Mouse (Mus musculus) lung, embryonic 16.5 days (tissue): ENCODE results near the gene Galnt15. TPM values are rescaled to one million over a fixed set of nuclear protein-coding genes. Genes with fewer than 3 reads are reported as not detected.
"Not testable (repeated sequence)": the region's sequence is repeated elsewhere in the genome, so short reads cannot be mapped to it uniquely, and the experiment has no call there.

ENCODE experiments used
- ATAC-seq: fragments of 200-750 bp; cut with Nextera tagmentation; 2 replicates; pipeline ENCODE4 v1.8.0; 2017; ENCODE audit warnings: low read depth, mild to moderate bottlenecking, moderate library complexity
- H3K27ac ChIP-seq: fragments of 300-500 bp; sonication (generic); 2 replicates; pipeline ENCODE4 v1.5.1; 2014; ENCODE audit warnings: mild to moderate bottlenecking, control low read depth, low read length
- H3K27me3 ChIP-seq: fragments of 300-500 bp; sonication (generic); 2 replicates; pipeline ENCODE4 v1.6.1; 2014; ENCODE audit warnings: low read depth, low read length, mixed read lengths; ENCODE audit not compliant: control insufficient read depth, insufficient read depth
- H3K36me3 ChIP-seq: fragments of 300-500 bp; sonication (generic); 2 replicates; pipeline ENCODE4 v1.6.1; 2014; ENCODE audit warnings: low read length; ENCODE audit not compliant: control insufficient read depth, insufficient read depth
- H3K4me1 ChIP-seq: fragments of 300-500 bp; sonication (generic); replicated peaks from 2 replicates; pipeline ENCODE4 v1.6.1; 2014; ENCODE audit warnings: low read length, mixed read lengths; ENCODE audit not compliant: control insufficient read depth, insufficient read depth
- H3K4me2 ChIP-seq: fragments of 300-500 bp; sonication (generic); 2 replicates; pipeline ENCODE4 v1.6.1; 2014; ENCODE audit warnings: low read depth, low read length, control low read depth
- H3K4me3 ChIP-seq: fragments of 300-500 bp; sonication (generic); 2 replicates; pipeline ENCODE4 v1.5.1; 2014; ENCODE audit warnings: mild to moderate bottlenecking, low read length, control low read depth
- H3K9ac ChIP-seq: fragments of 300-500 bp; sonication (generic); 2 replicates; pipeline ENCODE4 v1.6.1; 2014; ENCODE audit warnings: low read length, control low read depth
- H3K9me3 ChIP-seq: fragments of 300-500 bp; sonication (generic); 2 replicates; pipeline ENCODE4 v1.6.1; 2016; ENCODE audit warnings: low read length; ENCODE audit not compliant: control insufficient read depth
- WGBS: fragments of 180-500 bp; shearing (Covaris S2); extraction: QIAGEN DNeasy Blood & Tissue Kit; methylation state at CpG from one replicate; pipeline ENCODE4 v1.1.7; 2014; 5-methylcytosine and 5-hydroxymethylcytosine counted together
- polyA plus RNA-seq: library from polyadenylated mRNA; unstranded; fragments of >200 nt; fragmentation: Nextera tagmentation; extraction: Ambion mirVana; gene quantifications from 2 replicates; pipeline ENCODE4 v1.2.1, GENCODE M21; 2015

Gene Galnt15
- polyA plus RNA-seq, 1 experiment from 2014 or later = 0.15 TPM

DNA sequence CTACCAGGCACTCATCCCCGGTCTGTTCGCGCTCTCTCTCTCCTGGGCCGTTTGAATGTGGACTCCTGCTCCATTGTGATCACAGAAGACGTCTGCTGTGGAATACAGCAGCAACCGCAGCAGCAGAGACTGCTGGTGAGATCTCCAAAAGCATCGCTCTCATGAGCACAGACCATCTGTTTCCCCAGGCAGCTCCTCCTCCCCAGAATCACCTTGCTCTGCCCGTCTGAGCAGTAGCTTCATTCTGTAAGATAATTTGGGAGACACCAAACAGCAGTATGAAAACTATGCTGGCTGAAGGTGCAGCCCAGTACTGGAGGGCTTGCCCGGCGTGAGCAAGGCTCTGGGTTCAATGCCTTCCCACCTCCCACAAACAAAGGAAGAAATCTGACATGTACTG lies 52.2 kb downstream of the Galnt15 start:
- no peak overlapping the region for H3K4me3 ChIP-seq
- no peak overlapping the region for H3K9ac ChIP-seq
- no peak overlapping the region for H3K4me2 ChIP-seq
- 0 out of 2 replicates have a peak, but pooled peaks cover 3% of the 10 kb centered on the region for H3K4me1 ChIP-seq
- WGBS = 83% methylated on average over 10 of the region's 10 CpGs
- H3K36me3 ChIP-seq = peaks cover 20% of the 10 kb centered on the region
- ATAC-seq = no peak
- no peaks in the 10 kb centered on the region for H3K27me3 ChIP-seq
- no peaks in the 10 kb centered on the region for H3K9me3 ChIP-seq
- H3K27ac ChIP-seq = no peak overlapping the region

DNA sequence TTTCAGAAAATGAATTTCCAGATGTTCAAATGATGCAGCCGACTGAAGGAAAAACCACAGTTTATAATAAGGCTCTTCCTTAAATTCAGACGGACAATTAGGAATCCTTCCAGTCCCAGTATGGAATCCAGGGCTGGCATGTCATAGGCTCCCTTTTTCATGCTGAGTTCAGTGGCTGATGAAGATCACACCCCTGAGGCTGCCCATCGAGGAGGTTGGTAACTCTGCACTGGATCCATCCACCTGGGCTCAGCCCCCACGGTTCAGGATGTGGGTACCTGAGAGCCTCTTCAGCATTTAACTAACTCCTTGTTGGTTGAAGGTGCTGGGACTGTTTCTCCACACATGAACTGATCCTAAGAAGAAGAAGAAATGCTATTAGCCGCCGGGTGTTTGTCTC lies 54.1 kb downstream of the Galnt15 start:
- WGBS = 85% methylated on average over 6 of the region's 6 CpGs

DNA sequence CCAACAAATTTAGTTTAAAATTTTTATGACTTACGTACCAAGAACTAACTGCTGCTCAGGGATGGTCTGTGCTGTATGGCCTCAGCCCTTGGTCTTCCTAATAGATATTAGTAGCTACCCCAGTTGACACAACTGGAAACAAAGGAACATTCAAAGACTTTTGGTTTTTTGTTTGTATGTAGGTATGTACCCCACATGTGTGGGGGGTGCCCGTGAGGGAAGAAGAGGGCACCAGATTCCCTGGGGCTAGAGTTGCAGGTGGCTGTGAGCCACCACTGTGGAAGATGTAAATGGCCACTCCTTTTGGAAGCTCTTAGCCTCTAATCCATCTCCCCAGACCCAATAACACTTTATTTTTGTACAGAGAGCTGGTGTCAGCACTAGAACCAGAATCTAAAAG lies 54.7 kb downstream of the Galnt15 start:
- Histone ChIP-seq H3K36me3 (peaks cover 20% of the 10 kb centered on the region), H3K27ac (no peak overlapping the region), H3K4me3 (no peak overlapping the region), H3K9me3 (no peaks in the 10 kb centered on the region), H3K4me1 (0 out of 2 replicates have a peak, but pooled peaks cover 3% of the 10 kb centered on the region), H3K27me3 (no peaks in the 10 kb centered on the region), H3K4me2 (no peak overlapping the region), H3K9ac (no peak overlapping the region)
- ATAC-seq = no peak
- WGBS = 90% methylated on average over 2 of the region's 2 CpGs

More for the DNA sequence above, 54.1 kb downstream of the Galnt15 start:
- Histone ChIP-seq H3K36me3 (peaks cover 20% of the 10 kb centered on the region), H3K27me3 (no peaks in the 10 kb centered on the region), H3K4me1 (0 out of 2 replicates have a peak, but pooled peaks cover 3% of the 10 kb centered on the region), H3K4me3 (no peak overlapping the region), H3K27ac (no peak overlapping the region), H3K9me3 (no peaks in the 10 kb centered on the region), H3K9ac (no peak overlapping the region), H3K4me2 (no peak overlapping the region)
- no peak for ATAC-seq

DNA sequence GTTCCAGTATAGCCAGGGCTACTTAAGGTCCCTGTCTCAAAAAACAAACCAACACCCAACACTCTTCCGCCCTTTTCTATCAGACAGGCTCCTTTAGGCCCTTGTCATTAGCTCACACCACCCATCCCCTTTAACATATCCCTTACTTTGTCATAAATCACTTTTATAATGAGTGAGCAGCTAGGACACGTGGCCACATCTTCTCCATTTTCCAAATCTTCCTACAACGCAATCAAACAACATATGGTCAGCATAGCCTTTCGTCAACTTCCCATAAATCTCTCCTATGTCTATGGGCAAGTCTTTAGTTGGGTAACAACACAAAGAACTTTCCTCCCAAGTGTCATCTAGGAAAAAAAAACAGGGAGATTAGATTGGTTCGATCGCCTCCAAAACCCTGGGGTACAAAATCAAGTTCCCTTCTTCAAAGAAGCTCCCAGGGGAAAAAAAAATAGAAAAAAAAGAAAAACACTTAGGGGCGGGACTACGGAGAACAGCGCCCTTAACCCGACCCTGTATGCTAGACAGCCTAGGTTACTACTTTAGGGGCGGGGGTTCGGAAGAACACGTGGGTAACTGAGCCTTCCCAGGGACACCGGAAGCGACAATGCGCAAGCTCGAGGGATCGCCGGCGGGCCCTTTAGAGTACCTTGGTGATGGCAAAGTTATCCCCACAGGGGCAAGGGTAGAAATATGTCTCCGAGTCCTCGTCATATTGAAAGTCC lies 56.1 kb downstream of the Galnt15 start, which contains the start of gene Oxnad1:
Gene Oxnad1 (plus strand): TSS at position 614 of the 725 bp plus-strand sequence.
- Histone ChIP-seq H3K27ac (peak within 1 kb of the TSS; percentile 75), H3K27me3 (no peaks in the 10 kb centered on the region), H3K36me3 (peaks cover 20% of the 10 kb centered on the region), H3K4me2 (peak within 1 kb of the TSS; percentile 83), H3K4me3 (peak within 1 kb of the TSS; percentile 79), H3K9me3 (no peaks in the 10 kb centered on the region), H3K9ac (peak within 1 kb of the TSS; percentile 75), H3K4me1 (0 out of 2 replicates have a peak, but pooled peaks cover 3% of the 10 kb centered on the region)
- 2% methylated on average over 22 of the region's 22 CpGs for WGBS
- ATAC-seq = peak; percentile 96

DNA sequence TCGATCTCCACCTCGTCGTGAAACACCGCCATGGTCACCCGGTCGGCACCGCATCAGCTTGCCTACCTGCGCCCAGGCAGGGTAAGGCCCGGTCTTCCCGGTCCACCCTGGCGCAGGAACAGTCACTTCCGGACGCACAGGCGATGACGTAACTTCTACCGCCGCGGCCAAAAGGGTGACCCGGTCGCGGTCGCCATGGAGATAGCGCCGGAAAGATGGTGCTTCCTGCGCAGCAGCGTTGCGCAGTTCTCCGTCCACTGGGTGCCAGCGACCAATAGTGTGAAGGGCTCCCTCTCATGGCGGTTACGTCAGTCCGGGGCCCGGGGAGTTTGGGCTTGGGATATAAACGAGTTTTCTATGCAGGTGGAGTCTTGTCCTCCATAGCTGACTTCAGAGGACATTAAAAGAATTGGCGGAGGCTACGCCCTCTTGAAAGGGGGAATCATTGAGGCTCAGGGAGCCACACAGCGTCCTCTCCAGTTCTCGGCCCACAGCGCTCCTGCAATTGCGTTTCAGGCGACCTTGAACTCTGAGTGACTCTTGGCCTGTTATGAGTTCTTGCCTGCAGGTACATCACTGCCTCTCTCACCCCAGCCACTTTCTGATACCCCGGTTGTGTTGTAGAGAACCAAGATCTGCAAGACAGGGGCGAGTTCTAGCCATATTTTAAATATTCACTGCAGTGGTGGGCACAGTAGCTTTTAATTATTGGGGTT lies 56.9 kb downstream of the Galnt15 start, which contains the start of gene Dph3:
Gene Dph3 (minus strand): TSS at position 244 of the 716 bp plus-strand sequence.
- Histone ChIP-seq H3K4me2 (peak within 1 kb of the TSS; percentile 83), H3K9ac (peak within 1 kb of the TSS; percentile 75), H3K27me3 (no peaks in the 10 kb centered on the region), H3K27ac (peak within 1 kb of the TSS; percentile 75), H3K4me3 (peak within 1 kb of the TSS; percentile 79), H3K4me1 (0 out of 2 replicates have a peak, but pooled peaks cover 3% of the 10 kb centered on the region), H3K9me3 (no peaks in the 10 kb centered on the region), H3K36me3 (peaks cover 20% of the 10 kb centered on the region)
- WGBS = under 1% methylated on average over 43 of the region's 43 CpGs
- peak; percentile 97 for ATAC-seq

DNA sequence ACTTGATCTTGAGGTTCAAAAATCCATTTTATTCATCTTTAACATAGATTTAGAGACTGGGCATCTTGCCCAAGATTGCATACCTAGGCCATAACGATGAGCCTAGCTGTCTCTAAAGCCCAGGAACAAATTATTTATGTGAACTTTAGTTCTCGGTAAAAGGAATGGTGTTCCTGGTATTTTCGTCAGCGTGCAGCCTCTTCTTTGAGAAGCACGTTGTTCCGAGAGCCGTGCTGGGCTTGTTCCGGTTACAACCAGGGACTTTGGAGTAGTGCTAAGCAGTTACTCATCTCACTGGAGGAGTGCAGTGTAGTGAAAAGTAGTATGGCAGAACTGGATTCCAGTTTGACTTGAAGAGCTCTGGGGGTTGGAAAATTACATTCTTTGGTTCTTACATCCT lies 57.4 kb downstream of the Galnt15 start:
- Histone ChIP-seq H3K36me3 (peaks cover 15% of the 10 kb centered on the region), H3K27me3 (no peaks in the 10 kb centered on the region), H3K4me2 (peak overlapping the region; percentile 83), H3K9me3 (no peaks in the 10 kb centered on the region), H3K4me1 (0 out of 2 replicates have a peak, but pooled peaks cover 3% of the 10 kb centered on the region), H3K4me3 (peak overlapping the region; percentile 79), H3K27ac (peak overlapping the region; percentile 75), H3K9ac (peak overlapping the region; percentile 74)
- 9% methylated on average over 8 of the region's 8 CpGs for WGBS
- ATAC-seq = no peak

DNA sequence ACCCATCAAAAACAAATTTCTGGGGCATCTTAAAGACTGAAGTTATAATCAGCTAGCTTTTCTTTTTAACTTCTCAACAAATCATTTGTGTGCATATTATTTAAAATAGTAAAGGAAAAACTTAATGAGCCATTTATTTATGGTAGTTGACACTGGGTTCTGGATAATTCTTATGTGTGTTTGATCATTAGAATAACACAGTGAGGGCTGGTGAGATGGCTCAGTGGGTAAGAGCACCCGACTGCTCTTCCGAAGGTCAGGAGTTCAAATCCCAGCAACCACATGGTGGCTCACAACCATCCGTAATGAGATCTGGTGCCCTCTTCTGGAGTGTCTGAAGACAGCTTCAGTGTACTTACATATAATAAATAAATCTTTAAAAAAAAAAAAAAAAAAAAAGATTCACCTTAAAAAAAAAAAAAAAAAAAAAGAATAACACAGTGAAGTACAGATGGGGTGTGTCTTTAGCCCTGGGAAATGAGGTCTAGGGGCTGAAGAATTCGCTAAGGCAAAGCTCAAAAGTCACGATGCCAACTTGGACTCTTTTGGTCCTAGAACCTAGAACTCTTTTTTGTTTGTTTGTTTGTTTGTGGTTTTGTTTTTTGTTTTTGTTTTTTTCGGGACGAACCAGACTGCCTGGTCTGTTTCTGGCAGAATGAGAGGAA lies 58.9 kb downstream of the Galnt15 start:
- H3K4me1 ChIP-seq, H3K27ac ChIP-seq, H3K4me3 ChIP-seq, H3K27me3 ChIP-seq, H3K9me3 ChIP-seq, ATAC-seq, H3K9ac ChIP-seq, H3K36me3 ChIP-seq, H3K4me2 ChIP-seq: not testable (repeated sequence)
- WGBS = 81% methylated on average over 7 of the region's 7 CpGs

DNA sequence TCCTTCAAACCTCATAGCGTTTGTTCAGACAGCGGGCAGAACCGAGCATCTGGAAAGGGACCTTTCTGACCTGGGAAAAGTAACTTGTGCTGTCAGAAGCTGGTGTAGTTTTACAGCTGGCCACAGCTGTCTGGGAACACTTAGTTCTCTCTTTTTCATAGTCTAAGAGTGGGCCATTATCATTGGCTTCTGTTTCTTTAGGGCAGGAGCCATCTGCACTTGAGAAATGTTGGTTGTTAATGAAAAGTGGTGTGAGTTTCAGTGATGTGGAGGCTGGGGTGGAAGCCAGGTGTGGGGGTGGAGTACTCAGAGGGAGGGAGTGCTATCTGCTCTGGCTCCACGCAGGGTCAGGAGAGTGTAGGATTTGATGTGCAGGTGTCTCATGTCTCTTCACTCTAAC lies 62.3 kb downstream of the Galnt15 start:
- no peak overlapping the region for H3K4me3 ChIP-seq
- no peaks in the 10 kb centered on the region for H3K9me3 ChIP-seq
- H3K27me3 ChIP-seq = no peaks in the 10 kb centered on the region
- no peak overlapping the region for H3K27ac ChIP-seq
- H3K4me2 ChIP-seq = no peak overlapping the region
- ATAC-seq = no peak
- H3K36me3 ChIP-seq = peaks cover 6% of the 10 kb centered on the region
- no peak overlapping the region for H3K9ac ChIP-seq
- WGBS = 39% methylated on average over 4 of the region's 4 CpGs
- no peaks in the 10 kb centered on the region for H3K4me1 ChIP-seq

DNA sequence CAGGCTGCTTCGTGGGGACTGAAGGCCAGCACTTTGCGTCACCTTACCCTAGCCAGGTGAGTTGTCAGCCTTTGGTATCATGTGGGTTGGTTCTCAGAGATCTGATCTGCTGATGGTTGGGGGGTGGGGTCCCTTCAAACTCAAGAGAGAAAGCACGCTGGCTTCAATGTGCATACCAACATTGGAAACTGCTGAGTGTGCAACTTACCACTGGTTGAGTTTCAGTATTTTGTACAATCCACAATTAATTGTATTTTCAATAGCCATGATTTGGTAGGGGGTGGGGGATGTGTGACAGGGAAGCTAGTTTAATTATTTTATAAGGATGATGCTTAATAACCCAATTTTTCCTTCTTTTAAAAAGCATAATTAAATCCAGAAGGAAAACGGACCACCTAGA lies 62.9 kb downstream of the Galnt15 start:
- H3K36me3 ChIP-seq = peaks cover 6% of the 10 kb centered on the region
- no peak overlapping the region for H3K4me2 ChIP-seq
- no peaks in the 10 kb centered on the region for H3K4me1 ChIP-seq
- no peak for ATAC-seq
- no peak overlapping the region for H3K27ac ChIP-seq
- no peak overlapping the region for H3K9ac ChIP-seq
- H3K9me3 ChIP-seq = no peaks in the 10 kb centered on the region
- whole genome bisulfite sequencing = 85% methylated on average over 4 of the region's 4 CpGs
- H3K27me3 ChIP-seq = no peaks in the 10 kb centered on the region
- no peak overlapping the region for H3K4me3 ChIP-seq
